Mouse (Mus musculus) olfactory bulb, adult 2 months (tissue): Measurements from ENCODE around the gene Lamb2.

ENCODE experiments used
- CTCF ChIP-seq: fragments of 200-500 bp; IDR thresholded peaks from 2 replicates; pipeline ENCODE4 v1.5.1; 2012; ENCODE audit warnings: low read depth, mild to moderate bottlenecking, low read length, moderate library complexity; ENCODE audit not compliant: insufficient read depth
- POLR2A ChIP-seq: fragments of 200-500 bp; IDR thresholded peaks from 2 replicates; pipeline ENCODE4 v1.6.1; 2012; ENCODE audit warnings: mild to moderate bottlenecking, low read depth, low read length, moderate library complexity; ENCODE audit not compliant: insufficient read depth

- TF ChIP-seq POLR2A (no peak), CTCF (no peak)
These were observed 23.6 kb upstream of the Lamb2 start for GRCm38 (mm10) chr9:108455747-108456571.
